Mouse (Mus musculus) neural tube, embryonic 13.5 days (tissue): ENCODE results near the gene Erf. TPM values are rescaled to one million over a fixed set of nuclear protein-coding genes. Genes with fewer than 3 reads are reported as not detected.
A peak's percentile ranks its signal among the peaks of the same experiment; 100 is the strongest.

Experiments
- ATAC-seq: fragments of 200-750 bp; cut with Nextera tagmentation; 2 replicates; pipeline ENCODE4 v1.8.0; 2017; ENCODE audit warnings: low read depth, mild to moderate bottlenecking, moderate TSS enrichment, moderate library complexity
- H3K27ac ChIP-seq: fragments of 300-500 bp; sonication (generic); replicated peaks from 2 replicates; pipeline ENCODE4 v1.5.1; 2015; ENCODE audit warnings: moderate library complexity, mild to moderate bottlenecking, inconsistent platforms
- H3K27me3 ChIP-seq: fragments of 300-500 bp; sonication (generic); 2 replicates; pipeline ENCODE4 v1.6.1; 2015; ENCODE audit warnings: mild to moderate bottlenecking, inconsistent platforms
- H3K36me3 ChIP-seq: fragments of 300-500 bp; sonication (generic); 2 replicates; pipeline ENCODE4 v1.6.1; 2015; ENCODE audit warnings: mild to moderate bottlenecking, inconsistent platforms
- H3K4me1 ChIP-seq: fragments of 300-500 bp; sonication (generic); replicated peaks from 2 replicates; pipeline ENCODE4 v1.6.1; 2015; ENCODE audit warnings: inconsistent platforms
- H3K4me2 ChIP-seq: fragments of 300-500 bp; sonication (generic); 2 replicates; pipeline ENCODE4 v1.6.1; 2015; ENCODE audit warnings: inconsistent platforms, mild to moderate bottlenecking, moderate library complexity
- H3K4me3 ChIP-seq: fragments of 300-500 bp; sonication (generic); 2 replicates; pipeline ENCODE4 v1.5.1; 2015; ENCODE audit warnings: mild to moderate bottlenecking, inconsistent platforms
- H3K9ac ChIP-seq: fragments of 300-500 bp; sonication (generic); 2 replicates; pipeline ENCODE4 v1.6.1; 2015; ENCODE audit warnings: moderate library complexity, mild to moderate bottlenecking, inconsistent platforms
- H3K9me3 ChIP-seq: fragments of 300-500 bp; sonication (generic); 2 replicates; pipeline ENCODE4 v1.6.1; 2016; ENCODE audit warnings: inconsistent platforms
- WGBS: fragments of 180-500 bp; shearing (Covaris S2); methylation state at CpG from one replicate; pipeline ENCODE4 v1.1.7; 2015; 5-methylcytosine and 5-hydroxymethylcytosine counted together
- polyA plus RNA-seq: library from polyadenylated mRNA; unstranded; fragments of >200 nt; fragmentation: Nextera tagmentation; extraction: Ambion mirVana; gene quantifications from 2 replicates; pipeline ENCODE4 v1.2.1, GENCODE M21; 2015

Gene Erf
- polyA plus RNA-seq, 1 experiment from 2014 or later, result 8.0 TPM

DNA sequence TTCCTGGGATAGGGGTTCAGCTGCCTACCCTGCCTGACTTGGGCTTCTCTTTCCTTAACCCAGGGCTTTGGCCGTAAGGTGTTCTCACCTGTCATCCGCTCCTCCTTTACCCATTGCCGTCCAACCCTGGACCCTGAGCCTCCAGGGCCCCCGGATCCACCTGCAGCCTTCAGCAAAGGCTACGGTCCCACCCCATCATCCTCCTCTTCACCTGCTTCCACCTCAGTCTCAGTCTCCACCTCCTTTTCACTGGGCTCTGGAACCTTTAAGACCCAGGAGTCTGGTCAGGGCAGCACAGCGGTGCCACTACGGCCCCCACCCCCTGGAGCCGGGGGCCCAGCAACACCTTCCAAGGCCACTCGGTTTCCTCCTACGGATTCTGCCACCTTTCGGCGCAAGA, 37.5 kb upstream of the Erf start:
- Histone ChIP-seq H3K9me3 (no peaks in the 10 kb centered on the region), H3K4me3 (no peak overlapping the region), H3K4me1 (peaks cover 48% of the 10 kb centered on the region), H3K9ac (no peak overlapping the region), H3K4me2 (no peak overlapping the region), H3K36me3 (peaks cover 84% of the 10 kb centered on the region), H3K27me3 (no peaks in the 10 kb centered on the region), H3K27ac (no peak overlapping the region)
- 95% methylated on average over 12 of the region's 12 CpGs for WGBS
- no peak for ATAC-seq

DNA sequence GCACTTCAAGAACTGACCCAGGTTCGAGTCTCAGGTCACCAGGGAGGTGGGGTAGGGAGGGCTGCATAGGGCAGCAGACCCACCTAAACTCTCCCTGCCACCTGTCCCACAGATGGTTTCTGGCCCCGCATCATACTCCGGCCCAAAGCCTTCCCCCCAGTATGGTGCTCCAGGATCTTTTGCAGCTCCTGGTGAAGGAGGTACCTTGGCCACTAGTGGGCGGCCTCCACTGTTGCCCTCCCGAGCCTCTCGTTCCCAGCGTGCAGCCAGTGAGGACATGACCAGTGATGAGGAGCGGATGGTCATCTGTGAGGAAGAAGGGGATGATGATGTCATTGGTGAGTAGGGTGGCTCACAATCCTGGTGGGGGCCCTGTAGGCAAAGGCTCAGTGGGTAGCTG, 36.4 kb upstream of the Erf start:
- Histone ChIP-seq H3K4me1 (peaks cover 46% of the 10 kb centered on the region), H3K9me3 (no peaks in the 10 kb centered on the region), H3K4me3 (no peak overlapping the region), H3K4me2 (no peak overlapping the region), H3K27me3 (no peaks in the 10 kb centered on the region), H3K27ac (no peak overlapping the region), H3K9ac (no peak overlapping the region), H3K36me3 (peaks cover 74% of the 10 kb centered on the region)
- no peak for ATAC-seq
- 86% methylated on average over 8 of the region's 8 CpGs for WGBS

DNA sequence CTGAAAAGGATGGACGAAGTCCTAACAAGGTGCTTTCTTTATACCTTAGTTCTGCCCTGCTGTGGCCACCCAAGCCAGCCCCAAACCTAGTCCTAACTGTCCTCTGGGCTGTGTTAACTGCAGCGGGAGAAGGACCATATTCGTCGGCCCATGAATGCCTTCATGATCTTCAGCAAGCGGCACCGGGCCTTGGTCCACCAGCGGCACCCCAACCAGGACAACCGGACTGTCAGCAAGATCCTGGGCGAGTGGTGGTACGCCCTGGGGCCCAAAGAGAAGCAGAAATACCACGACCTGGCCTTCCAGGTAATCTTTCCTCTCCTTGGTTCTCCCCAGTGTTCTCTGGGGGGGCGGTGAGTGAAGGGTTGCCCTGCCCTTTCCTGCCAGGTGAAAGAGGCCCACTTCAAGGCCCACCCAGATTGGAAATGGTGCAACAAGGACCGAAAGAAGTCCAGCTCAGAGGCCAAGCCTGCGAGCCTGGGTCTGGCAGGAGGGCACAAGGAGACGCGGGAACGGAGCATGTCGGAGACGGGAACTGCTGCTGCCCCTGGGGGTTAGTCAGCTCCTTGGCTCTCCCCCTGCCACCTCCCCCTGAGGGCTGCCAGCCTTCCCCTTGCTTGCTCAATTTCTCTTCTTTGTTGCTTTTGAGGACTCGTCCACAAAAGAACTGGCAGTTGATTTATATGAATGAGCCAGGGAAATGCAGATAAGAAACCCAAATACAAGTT, 35.1 kb upstream of the Erf start:
- peaks cover 61% of the 10 kb centered on the region for H3K36me3 ChIP-seq
- no peak overlapping the region for H3K27ac ChIP-seq
- H3K4me2 ChIP-seq, result no peak overlapping the region
- ATAC-seq, result no peak
- H3K27me3 ChIP-seq, result no peaks in the 10 kb centered on the region
- WGBS, result 86% methylated on average over 20 of the region's 20 CpGs
- no peaks in the 10 kb centered on the region for H3K9me3 ChIP-seq
- no peak overlapping the region for H3K9ac ChIP-seq
- H3K4me1 ChIP-seq, result peaks cover 47% of the 10 kb centered on the region
- H3K4me3 ChIP-seq, result no peak overlapping the region

DNA sequence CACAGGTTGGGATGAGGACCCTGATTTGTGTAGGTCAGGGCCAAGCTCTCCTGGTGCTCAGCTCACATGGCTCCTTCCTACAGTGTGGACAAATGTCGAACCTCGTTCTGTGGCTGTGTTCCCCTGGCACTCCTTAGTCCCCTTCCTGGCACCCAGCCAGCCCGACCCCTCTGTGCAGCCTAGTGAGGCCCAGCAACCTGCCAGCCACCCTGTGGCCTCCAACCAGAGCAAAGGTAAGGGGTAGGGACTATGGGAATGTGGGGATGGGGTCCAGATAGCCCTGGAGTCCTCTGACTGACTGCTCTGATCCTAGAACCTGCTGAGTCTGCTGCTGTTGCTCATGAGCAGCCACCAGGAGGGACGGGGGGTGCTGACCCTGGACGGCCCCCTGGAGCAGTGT, 34.2 kb upstream of the Erf start:
- H3K4me2 ChIP-seq, result peak overlapping the region; percentile 81
- peaks cover 52% of the 10 kb centered on the region for H3K36me3 ChIP-seq
- no peaks in the 10 kb centered on the region for H3K9me3 ChIP-seq
- WGBS, result 66% methylated on average over 5 of the region's 5 CpGs
- H3K4me1 ChIP-seq, result peaks cover 52% of the 10 kb centered on the region
- peak overlapping the region; percentile 85 for H3K4me3 ChIP-seq
- 0 out of 2 replicates have a peak overlapping the region, but pooled peaks have one; percentile 4 for H3K27ac ChIP-seq
- ATAC-seq, result no peak
- no peaks in the 10 kb centered on the region for H3K27me3 ChIP-seq
- peak overlapping the region; percentile 89 for H3K9ac ChIP-seq

DNA sequence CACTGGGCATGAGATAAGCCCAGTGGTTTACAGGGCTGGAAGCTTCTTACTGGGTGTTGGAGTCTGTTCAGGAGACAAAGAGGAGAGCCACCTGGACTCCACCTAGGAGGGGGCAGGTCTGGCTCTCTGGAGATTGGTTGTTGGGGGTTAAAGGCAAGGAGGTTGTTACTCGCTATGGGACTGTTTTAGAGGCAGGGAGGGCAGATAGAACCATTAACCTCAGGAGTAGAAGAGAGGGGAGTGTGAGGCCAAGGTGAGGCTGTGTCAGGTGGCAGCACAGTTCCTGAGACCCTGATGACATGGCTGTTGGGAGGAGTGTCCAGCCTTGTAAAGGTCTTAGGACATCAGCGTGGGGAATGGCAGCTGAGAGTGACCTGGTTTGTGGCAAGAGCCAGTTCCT, 33.6 kb upstream of the Erf start:
- 64% methylated on average over 2 of the region's 2 CpGs for WGBS
- peak overlapping the region; percentile 81 for H3K4me2 ChIP-seq
- no peaks in the 10 kb centered on the region for H3K27me3 ChIP-seq
- no peaks in the 10 kb centered on the region for H3K9me3 ChIP-seq
- H3K36me3 ChIP-seq, result peaks cover 46% of the 10 kb centered on the region
- H3K4me3 ChIP-seq, result peak overlapping the region; percentile 85
- ATAC-seq, result no peak
- H3K4me1 ChIP-seq, result peaks cover 58% of the 10 kb centered on the region
- peak overlapping the region; percentile 100 for H3K27ac ChIP-seq
- H3K9ac ChIP-seq, result peak overlapping the region; percentile 89

DNA sequence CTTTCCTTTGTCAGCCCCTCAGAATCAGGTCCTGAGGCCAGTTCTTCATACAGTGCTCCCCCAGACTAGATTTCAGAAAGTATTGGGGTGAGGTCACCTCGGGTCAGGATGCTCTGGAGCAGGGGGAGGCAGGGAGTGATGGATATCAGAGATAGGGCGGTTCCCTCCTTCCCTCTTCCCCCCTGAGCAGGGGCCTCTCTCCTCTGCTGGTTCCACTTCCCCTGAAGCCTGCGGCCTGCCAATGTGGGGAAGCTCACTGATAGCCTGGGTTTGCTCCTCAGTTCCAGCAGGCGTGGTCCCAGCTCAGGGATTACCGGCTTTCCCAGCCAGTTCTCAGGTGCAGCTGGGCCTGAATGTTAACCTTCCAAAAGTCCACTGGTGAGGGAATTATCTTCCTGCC, 33.1 kb upstream of the Erf start:
- Histone ChIP-seq H3K4me1 (peaks cover 58% of the 10 kb centered on the region), H3K27me3 (no peaks in the 10 kb centered on the region), H3K36me3 (peaks cover 41% of the 10 kb centered on the region), H3K4me2 (peak overlapping the region; percentile 81), H3K4me3 (peak overlapping the region; percentile 85), H3K27ac (peak overlapping the region; percentile 100), H3K9me3 (no peaks in the 10 kb centered on the region), H3K9ac (peak overlapping the region; percentile 89)
- WGBS, result 30% methylated on average over 5 of the region's 5 CpGs
- no peak for ATAC-seq

DNA sequence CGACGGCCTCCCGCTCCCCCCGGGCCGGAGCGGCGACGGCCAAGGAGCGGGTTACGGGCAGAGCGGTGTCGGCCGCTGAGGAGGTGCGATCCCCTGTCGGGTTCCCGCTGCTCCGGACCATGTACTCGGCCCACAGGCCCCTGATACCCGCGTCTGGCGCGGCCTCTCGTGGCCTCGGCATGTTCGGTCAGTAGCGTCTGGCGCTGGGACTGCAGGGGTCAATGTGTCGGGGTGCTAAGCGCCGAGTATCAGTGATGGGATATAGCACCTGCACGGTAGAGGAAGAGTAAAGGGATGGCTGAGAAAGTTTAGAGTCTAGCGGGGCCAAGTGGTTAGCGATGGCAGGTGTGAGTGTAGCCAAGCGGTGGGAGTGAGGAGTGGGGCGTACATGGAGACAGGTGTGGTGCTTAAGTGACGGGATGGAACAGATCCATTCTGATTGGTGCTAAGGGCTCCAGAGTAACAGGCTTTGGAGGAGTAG, 32.2 kb upstream of the Erf start:
- Histone ChIP-seq H3K27ac (peak overlapping the region; percentile 100), H3K4me3 (peak overlapping the region; percentile 85), H3K4me1 (peaks cover 62% of the 10 kb centered on the region), H3K4me2 (peak overlapping the region; percentile 81), H3K27me3 (no peaks in the 10 kb centered on the region), H3K36me3 (peaks cover 32% of the 10 kb centered on the region), H3K9ac (peak overlapping the region; percentile 89), H3K9me3 (no peaks in the 10 kb centered on the region)
- no peak for ATAC-seq
- WGBS, result 1% methylated on average over 34 of the region's 36 CpGs

DNA sequence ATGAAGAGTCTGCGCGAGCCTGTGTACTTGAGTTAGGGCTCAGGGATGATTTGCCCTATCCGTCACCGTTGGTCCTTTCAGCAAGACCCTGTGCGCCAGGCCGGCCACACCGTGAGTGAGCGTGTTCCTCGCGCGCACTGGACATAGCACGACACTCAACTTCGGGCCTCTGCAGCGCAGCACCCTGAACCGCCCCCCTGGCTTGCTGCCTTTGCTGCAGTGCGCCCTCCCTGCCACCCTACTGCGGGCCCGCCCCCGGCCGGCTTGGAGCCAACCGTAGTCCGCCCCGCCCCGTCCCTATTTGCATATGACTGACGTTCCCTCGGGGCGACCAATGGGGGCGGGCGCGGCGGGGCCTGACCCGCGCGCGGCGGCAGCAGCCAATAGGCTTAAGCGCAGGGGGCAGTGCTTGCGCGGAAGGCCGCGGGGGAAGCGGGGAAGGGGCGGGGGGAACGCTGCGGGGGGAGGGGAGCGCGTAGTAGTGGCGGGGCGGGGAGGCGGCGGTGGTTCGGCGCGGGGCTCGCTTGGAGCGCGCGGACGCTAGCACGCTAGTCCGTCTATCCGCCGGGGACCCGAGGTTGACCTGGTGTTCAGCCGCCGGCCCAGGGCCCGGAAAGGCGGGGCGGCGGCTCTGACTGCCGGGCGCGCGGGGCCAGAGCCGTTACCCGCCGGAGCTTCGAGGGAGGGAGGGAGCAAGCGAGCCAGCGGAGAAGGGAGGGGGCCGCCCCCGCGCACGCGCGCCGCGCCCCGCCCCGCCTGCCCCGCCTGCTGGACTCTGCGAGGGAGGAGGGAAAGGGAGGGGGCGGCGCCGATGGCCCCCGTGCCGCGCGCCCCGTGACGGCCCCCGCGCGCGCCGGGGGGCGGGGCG, 31.4 kb upstream of the Erf start:
- Histone ChIP-seq H3K9ac (peak overlapping the region; percentile 89), H3K27ac (peak overlapping the region; percentile 100), H3K9me3 (no peaks in the 10 kb centered on the region), H3K4me2 (peak overlapping the region; percentile 81), H3K27me3 (no peaks in the 10 kb centered on the region), H3K4me1 (peaks cover 70% of the 10 kb centered on the region), H3K36me3 (peaks cover 24% of the 10 kb centered on the region), H3K4me3 (peak overlapping the region; percentile 85)
- 1% methylated on average over 70 of the region's 108 CpGs for WGBS
- peak; percentile 65 for ATAC-seq

DNA sequence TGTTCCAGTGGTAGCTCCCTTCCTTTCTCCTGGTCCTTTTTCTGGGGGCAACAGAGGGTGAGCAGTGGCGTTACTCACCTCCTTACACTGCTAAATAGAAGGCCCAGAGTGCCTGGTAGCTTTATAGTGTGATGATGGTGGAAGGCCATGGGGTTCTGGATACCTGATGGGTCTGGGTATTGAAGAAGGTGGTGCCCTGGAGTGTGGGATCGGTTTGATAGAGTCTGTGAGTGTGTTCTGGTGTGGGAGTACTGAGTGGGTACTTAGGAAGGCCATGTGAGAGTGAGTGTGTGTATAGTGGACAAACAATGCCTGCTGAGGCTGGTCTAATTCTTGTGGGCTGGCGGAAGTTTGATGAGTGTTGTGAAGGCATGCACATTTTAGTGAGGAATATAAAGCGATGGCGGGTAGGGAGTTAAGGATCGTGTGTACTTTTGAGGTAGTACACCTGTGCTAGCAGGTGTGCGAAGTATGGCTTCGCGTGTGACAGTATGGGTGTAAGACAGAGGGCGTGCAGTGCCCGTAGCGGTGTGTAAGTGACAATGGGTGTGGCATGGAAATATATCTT, 30.7 kb upstream of the Erf start:
- Histone ChIP-seq H3K27ac (peak overlapping the region; percentile 100), H3K4me1 (peaks cover 77% of the 10 kb centered on the region), H3K27me3 (no peaks in the 10 kb centered on the region), H3K4me2 (peak overlapping the region; percentile 81), H3K4me3 (peak overlapping the region; percentile 85), H3K36me3 (peaks cover 17% of the 10 kb centered on the region), H3K9ac (peak overlapping the region; percentile 84), H3K9me3 (no peaks in the 10 kb centered on the region)
- 23% methylated on average over 12 of the region's 12 CpGs for WGBS
- no peak; the same call in 1 of the 2 replicates for ATAC-seq

DNA sequence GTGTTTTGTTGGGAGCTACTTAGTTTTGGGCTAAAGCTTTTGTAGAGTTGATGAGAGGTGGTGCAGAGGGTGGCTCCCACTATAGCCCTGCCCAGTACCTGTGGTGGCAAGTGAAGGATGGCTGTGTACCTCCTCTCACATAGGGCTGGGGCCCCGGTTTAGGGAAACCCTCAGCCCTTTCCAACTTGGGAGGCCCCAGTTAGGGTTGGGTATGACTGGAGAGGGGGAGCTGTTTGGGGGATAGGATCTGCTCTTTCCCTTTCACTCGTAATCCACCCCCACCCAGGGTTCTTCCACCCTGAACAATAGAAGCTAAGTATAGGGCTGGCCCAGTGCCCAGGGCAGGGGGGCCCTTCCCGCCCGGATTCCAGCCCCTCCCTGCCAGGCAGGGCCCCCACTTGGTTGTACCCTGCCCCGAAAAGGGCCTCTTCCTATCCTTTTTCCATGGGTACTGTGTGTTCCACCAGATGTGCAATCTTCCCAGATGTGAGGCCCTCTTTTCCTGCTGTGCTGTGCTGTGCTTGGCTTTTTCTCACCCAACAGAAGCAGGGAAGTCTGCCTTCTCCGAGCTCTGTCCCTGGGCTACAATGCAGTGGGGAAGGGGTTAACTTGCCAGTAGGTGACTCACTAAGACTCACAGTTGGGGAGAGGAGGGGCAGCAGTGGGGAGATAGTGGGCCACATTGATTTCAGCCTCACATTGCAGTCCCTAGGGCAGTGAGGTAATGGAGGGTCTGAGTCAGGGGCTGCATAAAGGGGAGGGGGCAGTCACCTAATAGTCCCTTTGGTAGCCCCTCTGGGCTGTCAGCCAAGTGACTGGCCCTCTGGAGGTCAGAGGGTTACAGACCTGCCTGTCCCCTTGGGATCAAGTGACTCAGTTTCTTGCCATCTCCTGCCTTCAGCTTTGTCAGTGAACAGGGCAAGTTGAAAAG, 29.6 kb upstream of the Erf start:
- peak; percentile 7; the same call in 1 of the 2 replicates for ATAC-seq
- H3K27me3 ChIP-seq, result no peaks in the 10 kb centered on the region
- H3K9me3 ChIP-seq, result no peaks in the 10 kb centered on the region
- peaks cover 5% of the 10 kb centered on the region for H3K36me3 ChIP-seq
- H3K27ac ChIP-seq, result peak overlapping the region; percentile 100
- peak overlapping the region; percentile 84 for H3K9ac ChIP-seq
- H3K4me2 ChIP-seq, result peak overlapping the region; percentile 81
- peak overlapping the region; percentile 85 for H3K4me3 ChIP-seq
- WGBS, result 2% methylated on average over 6 of the region's 6 CpGs
- peaks cover 79% of the 10 kb centered on the region for H3K4me1 ChIP-seq
